Mouse (Mus musculus): ENCODE data around the gene En2. TPM values are rescaled to one million over a fixed set of nuclear protein-coding genes. Genes with fewer than 3 reads are reported as not detected.

En2 gene
- total RNA-seq, 4 experiments from 2014 or later: 0.38 to 0.41 TPM; not detected in 2

DNA sequence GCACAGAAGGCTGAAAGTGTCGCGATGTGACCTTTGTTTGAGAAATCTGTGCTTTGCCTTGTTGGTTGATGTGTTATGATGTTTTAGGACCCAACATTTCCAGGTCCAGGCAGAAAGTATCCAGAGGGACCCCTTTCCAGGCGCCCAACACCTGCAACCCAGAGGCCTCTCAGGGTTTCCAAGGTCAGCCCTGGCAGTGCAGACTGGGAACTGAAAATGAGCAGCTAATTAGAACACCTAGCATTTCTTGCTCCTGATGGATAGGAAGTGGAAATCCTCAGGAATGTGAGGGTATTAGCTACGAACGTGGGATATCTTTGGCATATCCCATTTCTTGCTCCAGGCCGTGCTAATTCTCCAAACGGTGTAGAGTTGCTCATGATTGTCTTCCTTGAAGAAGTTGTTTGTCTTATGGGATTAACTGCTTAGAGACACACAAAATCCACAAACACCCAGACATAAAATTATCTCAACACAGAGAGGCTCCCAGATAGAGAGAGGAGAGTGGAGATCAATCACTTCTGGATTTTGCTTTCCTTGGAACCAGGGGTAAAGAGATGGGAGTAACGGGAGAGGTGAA is 5.5 kb upstream of the En2 start:
- no peak for DNase-seq

DNA sequence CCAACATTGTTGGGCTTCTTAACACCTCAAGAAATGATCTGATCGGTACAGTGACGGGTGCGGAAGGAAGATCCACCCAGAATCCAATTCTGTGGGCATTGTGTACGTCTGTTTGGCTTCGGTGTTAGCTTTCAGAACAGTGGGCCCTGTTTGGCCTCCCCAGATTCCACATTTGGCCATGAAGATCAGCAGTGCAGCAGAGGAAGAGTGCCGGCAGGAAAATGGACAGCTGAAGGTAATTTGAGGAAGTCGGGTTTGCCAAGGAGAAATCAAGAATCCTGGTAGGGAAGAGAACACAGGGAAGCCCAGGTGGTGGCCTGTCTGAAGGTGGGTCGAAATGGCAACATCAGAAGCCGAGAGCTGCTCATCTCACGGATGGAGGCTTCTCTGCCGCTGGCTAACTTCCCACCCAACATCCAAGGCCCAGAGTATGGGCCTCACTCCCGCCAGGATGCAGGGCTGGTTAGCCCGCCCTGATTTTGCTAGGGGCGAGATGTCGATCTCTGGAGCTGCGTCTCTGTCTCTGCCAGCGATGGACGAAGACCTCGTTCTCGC is 4.0 kb upstream of the En2 start:
- no peak for DNase-seq

DNA sequence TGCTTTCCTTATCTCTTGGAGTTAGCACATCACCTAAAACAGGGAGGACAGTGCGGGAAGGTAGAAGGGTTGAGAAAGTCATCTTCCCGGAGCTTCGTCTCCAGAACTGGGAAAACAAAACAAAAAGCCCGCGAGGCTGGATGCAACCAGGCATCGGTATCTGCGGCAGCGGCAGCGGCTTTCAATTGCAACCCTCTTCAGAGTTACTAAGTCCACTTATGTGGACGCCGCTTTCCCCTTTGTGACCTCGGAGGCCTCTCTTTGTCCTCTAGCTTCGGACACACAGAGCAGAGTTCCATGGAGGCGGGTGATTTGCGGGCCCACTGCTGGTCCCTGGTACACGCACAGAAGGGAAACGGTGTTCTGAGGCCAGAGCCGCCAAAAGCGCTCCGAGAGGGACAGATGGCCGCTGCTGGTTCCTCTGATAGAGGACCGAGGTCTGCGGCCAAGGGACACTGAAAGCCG is 3.5 kb upstream of the En2 start:
- DNase-seq: no peak

DNA sequence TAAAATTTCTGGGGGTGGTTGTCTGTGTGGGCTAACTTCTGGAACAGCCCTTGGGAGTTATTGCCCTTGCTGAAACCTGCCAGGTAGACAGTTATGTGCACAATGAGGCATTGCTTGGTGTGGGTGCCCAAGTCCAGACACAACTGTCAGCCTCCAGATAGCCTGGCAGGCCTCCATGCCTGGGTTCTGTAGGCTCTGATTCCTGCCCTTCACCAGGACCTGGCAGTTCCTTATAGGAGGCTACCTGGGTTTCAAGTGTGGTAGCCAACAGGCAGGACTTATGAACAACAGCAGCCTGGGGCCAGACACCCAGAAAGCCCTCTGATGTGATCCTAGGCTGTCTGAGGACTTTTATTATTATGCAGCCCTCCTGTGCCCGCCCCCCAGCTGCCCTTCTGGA is 1.6 kb upstream of the En2 start:
- no peak for DNase-seq

DNA sequence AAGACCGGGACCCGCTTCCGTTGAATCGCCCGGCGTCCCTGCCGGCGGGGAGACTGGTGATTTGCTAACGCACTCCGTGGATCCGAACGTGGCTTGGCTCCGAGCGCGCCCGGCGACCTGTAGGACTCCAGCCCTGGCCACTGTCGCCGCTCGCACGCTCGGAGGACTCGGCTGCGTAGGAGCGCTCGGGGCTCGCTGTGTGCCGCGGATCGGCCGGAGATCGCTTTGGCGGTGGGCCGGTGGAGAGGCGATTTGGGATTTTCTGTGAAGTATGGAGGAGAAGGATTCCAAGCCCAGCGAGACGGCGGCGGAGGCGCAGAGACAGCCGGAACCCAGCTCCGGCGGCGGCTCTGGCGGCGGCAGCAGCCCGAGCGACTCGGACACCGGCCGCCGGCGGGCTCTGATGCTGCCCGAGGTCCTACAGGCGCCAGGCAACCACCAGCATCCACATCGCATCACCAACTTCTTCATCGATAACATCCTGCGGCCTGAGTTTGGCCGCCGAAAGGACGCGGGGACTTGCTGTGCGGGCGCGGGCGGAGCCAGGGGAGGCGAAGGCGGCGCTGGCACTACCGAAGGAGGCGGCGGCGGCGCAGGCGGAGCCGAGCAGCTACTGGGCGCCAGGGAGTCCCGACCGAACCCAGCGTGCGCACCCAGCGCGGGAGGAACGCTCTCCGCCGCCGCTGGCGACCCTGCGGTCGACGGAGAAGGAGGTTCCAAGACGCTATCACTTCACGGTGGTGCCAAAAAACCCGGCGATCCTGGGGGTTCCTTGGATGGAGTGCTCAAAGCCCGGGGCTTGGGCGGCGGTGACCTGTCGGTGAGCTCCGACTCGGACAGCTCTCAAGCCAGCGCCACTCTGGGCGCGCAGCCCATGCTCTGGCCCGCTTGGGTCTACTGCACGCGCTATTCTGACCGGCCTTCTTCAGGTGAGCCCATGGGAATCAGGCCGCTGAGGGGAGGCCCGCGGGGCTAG is 1.1 kb downstream of the En2 start:
- DNase-seq: peak; percentile 12

DNA sequence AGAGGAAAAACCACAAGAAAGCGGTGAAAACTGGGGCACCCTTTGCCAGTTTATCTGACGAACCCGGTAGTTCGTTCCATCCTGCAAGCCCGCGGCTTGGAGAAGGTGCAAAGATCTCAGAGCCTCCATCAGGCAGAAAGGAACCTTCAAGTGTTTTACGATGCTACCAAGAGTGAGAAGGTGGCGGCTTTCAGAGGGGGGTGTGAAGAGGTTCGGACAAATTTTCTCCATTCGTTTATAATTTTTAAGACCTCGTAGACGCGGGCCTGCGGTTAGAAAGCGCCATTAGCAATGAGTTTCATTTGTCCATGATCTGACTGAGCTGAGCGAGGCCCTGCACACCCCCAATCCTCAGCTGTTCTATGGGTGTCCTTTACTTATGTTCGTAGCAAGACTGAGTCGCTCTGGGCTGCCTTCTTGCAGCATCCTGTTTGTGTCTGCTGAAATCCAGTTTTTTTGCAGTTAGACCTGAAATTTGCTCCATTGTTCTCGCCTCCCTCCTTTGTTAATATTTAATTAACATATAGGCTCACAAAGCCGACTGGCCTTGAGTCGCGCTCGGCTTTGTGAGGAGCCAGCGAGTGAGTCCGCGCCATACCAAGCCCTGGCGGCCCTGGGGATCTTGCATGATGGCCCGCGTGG is 2.2 kb downstream of the En2 start:
- DNase-seq: no peak

DNA sequence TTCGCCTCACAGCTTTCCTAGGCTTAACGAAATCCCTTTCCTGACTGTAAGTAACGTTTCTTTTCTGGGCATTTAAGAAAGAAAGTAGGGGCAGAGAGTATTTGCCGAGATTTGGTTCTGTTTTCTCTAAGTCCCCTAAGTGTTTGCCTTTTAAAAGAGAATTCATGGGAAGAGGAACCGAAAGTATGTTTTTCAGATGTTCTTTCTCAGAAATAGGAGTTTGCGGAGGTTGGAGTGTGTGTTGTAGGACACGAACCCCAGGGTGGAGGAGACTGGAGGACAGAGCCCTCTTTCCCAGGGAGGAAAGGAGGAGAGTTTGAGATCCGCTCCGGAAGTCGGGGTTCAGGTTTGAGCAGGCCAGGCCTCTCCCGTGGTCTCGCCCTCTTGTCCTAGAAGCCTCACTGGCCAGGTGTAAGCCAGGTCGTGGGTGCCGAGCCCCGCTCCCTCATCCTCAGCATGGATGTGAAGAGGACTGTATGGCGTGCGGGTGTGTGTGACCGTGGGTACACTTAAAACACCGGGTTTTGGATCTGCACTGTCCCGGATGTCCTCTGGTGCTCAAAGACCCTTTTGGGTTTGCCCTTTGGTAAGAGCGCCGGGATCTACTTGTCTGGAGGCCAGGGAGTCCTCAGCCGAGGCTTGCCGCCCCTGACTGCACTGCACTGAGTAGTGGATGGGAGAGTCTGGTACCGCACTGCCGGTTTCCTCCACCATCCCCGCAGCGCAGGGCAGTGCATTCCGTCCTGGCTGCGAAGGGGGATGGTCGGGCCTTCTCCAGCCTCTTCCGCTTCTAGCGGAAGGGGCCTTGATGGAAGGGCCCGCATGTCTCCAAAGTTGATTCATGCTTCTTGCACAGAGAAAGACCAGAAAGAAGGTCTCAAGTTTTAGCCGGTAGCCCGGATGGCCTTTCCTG is 3.0 kb downstream of the En2 start:
- no peak for DNase-seq

DNA sequence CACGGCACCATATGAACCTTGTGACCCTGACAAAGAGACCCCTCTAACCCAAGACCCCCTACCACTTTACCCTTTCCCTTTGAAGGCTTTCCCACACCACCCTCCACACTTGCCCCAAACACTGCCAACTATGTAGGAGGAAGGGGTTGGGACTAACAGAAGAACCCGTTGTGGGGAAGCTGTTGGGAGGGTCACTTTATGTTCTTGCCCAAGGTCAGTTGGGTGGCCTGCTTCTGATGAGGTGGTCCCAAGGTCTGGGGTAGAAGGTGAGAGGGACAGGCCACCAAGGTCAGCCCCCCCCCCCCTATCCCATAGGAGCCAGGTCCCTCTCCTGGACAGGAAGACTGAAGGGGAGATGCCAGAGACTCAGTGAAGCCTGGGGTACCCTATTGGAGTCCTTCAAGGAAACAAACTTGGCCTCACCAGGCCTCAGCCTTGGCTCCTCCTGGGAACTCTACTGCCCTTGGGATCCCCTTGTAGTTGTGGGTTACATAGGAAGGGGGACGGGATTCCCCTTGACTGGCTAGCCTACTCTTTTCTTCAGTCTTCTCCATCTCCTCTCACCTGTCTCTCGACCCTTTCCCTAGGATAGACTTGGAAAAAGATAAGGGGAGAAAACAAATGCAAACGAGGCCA is 3.8 kb downstream of the En2 start:
- DNase-seq: no peak

DNA sequence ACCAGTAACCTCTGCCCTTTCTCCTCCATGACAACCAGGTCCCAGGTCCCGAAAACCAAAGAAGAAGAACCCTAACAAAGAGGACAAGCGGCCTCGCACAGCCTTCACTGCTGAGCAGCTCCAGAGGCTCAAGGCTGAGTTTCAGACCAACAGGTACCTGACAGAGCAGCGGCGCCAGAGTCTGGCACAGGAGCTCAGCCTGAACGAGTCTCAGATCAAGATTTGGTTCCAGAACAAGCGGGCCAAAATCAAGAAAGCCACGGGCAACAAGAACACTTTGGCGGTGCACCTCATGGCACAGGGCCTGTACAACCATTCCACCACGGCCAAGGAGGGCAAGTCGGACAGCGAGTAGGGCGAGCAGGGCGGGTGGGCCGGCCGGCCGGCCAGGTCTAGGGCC is 4.6 kb downstream of the En2 start:
- no peak for DNase-seq

DNA sequence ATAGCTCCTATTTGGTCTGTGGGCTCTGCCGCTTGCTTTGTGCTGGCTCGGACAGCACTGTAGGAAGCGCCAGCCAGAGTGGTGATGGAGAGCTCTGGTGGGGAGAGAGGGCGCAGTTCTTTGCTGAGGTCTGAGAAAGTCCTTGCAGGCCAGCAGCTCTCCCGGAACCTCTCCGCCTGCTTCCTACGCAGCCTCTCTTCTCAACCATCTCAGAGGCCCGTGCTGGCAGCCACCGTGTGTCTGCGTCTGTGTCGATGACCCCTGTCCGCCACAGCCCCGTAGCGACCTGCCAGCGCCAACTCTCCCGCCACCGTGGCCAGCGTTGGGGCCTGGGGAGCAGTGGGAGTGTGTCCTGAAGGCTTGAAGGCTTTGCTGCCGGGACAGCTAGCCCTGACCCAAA is 5.4 kb downstream of the En2 start:
- DNase-seq: no peak

DNA sequence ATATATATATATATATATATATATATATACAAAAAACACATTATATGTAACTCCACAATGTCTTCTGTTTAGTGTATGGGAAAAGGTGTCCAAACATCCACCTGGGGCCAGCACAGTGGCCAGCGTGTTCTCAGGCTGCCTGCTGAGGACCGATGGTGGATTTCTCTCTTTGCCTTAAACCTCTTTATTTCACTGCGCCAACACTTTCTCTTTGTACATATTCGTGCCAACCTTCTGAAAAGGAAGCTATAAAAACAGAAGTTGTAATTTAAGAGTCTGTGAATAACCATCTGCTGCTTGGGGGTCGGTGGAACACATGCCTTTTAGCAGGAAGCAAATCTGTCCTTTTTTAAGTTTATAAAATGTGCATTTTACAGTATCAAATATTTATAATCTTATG is 6.2 kb downstream of the En2 start:
- no peak for DNase-seq

DNA sequence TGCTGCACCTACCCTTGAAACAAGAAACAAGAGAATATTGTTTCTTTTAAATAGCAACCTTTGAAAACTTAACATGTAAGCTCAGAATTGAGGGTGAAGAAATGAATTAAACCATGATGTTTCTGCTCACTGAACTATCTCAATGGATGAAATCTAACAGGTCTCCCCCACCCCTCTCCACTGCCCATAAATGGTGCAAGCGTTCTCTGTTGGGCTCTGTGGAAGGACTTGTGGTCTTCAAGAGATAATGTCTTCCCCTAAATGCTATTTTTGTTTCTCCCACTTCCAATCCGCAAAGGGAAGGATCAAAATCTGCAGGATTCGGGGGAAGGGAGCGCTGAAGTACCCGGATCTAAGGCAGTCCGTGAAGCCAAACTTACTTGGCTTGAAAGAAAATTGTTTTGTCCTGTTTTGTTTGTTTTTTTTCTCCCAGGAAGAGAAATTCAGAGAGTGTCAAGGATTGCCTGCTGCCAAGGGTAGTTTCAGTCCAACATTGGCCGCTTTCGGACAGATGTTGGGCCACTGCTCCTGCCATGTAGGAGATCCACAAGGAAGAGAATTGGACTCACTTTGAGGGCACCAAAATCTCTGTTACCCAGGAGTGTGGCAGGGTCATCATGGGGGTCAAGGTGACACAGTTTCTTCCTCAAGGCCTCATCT is 6.9 kb downstream of the En2 start:
- DNase-seq: no peak

DNA sequence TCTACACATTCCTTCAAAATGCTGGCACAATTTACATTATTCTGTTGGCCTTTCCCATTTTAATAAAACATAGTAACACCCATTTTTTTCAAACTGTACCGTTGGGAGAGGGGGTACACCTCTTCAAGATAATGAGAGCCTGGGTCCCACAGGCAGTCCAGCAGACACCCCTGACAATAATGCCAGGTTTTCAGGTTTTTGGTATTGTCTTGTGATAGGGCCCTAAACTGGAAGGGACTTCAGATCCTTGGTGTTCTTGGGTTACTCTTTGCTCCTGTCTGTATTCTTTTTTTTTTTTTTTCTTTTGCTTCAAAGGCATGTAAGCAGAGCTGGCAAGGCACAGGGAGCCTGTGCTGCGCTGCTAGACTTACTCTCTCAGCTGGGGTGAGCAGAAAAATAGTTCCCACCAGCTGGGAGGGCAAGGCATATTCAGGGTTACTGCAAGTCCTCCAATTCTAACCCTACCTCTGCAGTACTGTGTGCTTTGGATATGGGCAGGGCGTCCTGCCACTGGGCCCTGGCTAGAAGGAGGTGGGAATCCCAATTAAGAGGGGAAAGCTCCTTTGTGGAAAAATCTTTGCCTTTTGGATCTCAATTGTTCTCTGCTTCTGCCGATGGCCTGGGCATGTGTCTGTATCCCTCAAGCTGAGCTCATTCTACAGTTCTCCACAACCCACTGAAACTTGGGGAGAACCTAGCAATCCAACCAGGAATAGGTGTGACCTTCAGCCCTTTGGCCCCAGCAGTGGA is 7.6 kb downstream of the En2 start:
- DNase-seq: no peak

DNA sequence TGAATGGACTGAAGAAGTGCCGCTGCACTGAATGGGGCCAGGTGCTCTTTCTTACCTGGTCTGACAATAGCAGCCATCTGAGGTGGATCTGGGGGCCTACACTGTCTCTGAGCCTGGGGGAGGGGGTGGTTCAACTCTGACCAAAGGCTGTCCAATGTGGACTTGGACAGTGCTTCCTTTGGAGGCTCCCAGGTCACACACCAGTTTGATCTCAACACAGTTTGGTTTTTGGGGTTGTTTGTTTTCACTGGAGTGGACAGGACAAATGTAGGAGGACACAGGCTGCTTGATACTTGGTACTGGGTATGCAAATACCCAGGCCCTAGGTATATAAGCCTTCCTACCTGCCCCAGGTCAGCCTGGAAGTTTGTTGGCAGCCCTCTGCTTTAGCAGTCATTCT is 8.2 kb downstream of the En2 start:
- DNase-seq: no peak

DNA sequence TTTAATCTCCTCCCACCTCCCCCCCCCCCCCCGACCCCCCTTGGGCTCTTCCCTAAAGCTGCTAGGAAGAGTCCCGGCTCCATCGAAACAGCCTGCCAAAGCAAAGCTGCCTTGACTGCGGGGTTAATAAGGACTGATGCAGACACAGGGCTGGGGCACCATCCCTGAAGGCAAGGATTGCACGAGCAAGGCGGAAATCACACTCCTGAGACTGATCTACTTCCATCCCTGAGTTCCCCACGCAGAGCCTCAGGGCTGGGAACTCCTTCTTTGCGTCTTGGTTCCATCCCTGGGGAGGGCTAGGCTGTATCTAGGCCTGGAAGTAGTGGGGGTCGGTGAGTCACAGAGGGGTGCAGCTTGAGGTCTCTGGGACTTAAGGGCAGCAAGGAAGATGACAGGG is 8.6 kb downstream of the En2 start:
- no peak for DNase-seq

DNA sequence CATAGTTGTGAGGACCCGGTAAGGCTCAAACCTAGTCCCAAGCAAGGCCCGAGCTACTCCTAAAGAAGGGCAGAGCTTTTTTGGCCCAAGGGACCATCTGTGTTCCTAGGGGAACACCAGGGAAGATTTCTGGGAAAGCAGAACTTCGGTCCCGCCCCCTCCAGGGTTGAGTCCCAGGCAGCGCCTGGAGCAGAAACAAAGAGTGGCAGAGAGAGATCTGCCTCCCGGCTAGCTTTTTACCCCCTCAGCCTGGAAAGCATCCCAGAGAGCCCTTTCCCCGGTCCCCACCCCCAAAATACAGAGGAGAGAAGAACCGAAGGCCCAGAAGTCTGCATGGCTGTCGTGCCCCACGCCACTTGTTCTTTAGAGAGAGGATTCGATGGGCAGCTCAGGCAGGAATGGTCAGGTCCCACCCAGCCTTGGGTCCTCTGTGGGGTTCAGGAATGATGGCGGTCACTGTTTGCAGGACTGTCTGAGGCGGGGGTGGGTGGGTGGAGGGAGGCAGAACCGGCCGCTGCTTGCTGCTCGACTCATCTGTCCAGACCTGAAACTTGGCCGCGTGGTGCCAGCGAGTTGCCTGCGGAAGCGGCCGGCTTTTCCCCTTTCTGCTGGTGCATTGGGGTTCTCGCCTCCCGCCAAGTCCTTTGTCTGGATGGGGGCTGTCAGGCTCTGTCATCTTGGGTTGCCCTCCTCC is 9.5 kb downstream of the En2 start:
- DNase-seq: no peak

DNA sequence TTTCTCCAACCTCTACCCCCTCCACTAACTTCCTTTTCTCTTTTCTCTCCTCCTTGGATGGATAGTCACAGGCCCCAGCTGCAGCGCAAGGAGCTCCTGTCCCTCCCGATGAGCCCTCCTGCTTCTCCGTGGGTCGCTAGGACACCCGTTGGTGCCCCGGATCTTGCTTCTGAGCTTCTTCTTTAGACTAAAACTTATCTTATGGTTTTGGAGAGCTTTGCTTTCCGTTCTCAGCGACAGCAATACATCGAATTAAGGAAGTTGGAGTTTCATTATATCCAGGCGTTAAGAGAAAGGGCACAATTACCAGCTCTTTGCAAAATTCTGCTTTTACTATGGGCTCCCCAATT is 10.1 kb downstream of the En2 start:
- no peak for DNase-seq

DNA sequence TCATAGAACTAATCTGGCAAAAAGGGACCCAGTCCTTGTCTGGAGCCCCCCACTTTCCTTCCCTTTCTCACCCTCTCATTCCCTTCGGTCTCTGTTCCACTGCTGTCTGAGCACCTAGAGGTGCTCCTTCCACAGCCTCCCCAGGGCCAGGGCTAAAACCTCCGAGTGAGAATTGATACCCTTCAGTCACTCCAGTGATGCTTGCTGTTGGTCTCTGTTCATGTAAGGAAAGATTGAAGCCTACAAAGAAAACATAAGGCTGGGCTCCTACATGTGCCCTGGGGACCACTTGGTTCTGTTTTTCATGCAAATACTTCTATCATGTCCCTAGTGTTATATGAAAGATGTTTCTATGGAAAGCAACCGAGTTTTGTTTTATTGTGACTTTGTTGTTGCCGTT is 10.5 kb downstream of the En2 start:
- no peak for DNase-seq

DNA sequence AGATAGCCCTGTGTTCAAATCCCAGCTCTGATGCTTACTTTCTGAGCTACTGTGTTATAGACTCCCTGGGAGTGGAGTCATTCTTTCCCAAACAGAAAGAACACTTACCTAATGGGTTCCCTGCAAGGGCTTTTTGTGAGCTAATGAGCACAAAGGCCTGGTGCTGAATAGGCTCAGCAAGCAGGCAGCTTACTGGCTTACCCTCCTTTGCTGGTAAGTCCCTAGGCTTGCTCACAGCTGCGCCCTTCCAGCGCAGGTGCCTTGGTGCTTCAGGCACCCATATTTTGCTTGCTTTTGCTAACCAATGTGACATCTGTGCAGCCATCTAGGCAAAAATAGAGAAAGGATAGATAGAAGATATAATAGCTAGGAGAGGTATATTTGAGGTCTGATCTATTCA is 11.1 kb downstream of the En2 start:
- no peak for DNase-seq

DNA sequence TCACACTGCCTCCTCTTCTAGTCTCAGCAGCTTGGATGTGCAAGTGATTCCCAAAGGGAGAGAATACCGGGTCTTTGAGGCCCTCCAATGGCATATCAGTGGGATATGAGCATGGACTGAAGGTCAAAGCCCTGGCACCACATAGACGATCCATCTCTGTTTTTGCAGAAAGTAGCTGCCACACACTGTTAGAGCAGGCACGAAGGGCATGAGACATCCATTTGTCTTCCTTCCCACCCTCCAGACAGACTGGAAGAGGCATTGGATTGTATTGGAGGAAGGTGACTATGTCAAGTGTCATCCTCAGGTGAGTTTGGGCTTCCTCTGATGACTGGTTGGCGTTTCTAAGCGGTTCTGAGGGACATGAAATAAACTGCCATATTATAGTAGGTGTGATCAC is 12.8 kb downstream of the En2 start:
- no peak for DNase-seq

All from adrenal gland, adult 8-10 months (tissue).